Mouse (Mus musculus) heart, postnatal 0 days (tissue): ENCODE data around the gene Dnajc16.
A peak's percentile ranks its signal among the peaks of the same experiment; 100 is the strongest.

ENCODE experiments used
- CTCF ChIP-seq: IDR thresholded peaks from 2 replicates; pipeline ENCODE4 v1.5.1; 2016; ENCODE audit warnings: antibody characterized with exemption, control low read depth, low read depth
- EP300 ChIP-seq: IDR thresholded peaks from 2 replicates; pipeline ENCODE4 v1.6.1; 2016; ENCODE audit warnings: antibody characterized with exemption, low read depth

GRCm38 (mm10) chr4:141790524-141790990 is at the start of gene Dnajc16:
- peak; percentile 9 for TF ChIP-seq CTCF
- peak; percentile 77; the same call in 1 of the 2 replicates for TF ChIP-seq EP300
